26 mouse cellular contexts compared by ENCODE assay signal in the genomic region with DNA sequence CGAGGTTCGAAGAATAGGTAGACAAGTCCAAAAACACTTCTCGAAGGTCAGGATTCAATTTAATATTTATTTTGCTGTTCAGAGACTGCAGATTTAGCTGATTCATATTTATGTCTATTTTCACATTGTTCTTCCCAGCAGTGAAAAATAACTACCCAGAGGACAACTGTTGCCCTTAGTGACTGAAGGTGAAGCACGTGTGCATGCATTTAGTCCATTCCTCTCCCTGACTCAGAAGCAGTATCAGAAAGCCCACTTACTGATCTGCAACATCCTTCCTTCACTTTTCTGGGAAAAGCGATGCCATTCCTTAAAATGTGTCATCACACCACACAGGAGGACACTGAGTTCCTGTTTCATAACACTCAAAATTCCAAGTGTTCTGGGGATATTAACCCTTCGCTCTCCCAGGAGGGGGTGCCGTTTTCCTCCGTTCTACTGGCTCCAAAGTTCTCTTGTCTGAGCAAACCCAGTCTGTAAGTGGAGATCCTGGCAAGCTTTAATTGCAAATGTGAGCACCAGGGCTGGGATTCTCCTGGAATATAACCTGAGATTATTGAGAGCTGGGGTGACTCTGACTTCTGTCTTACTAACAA. TPM values are rescaled to one million over a fixed set of nuclear protein-coding genes. Genes with fewer than 3 reads are reported as not detected.
DNase-seq lines count a peak whose midpoint lies in the region; ATAC-seq lines count a peak whose summit lies in the region.
"Had no signal": no experiment of that assay in that cellular context is flagged by ENCODE, and none has a peak within 500 bp of the region (broad histone marks: within the 10 kb centered on the region; RNA-seq: fewer than 3 reads in every experiment).

No protein-coding gene starts in this region.

- no peaks in the 10 kb centered on the region for H3K27me3 ChIP-seq in kidney, embryonic 15.5 days
- H3K27me3 ChIP-seq in hindbrain, embryonic 14.5 days (ENCODE audit: control insufficient read depth, insufficient read depth, low read length): no peaks in the 10 kb centered on the region
- no peaks in the 10 kb centered on the region for H3K27me3 ChIP-seq in midbrain, embryonic 14.5 days (ENCODE audit: control insufficient read depth, insufficient read depth, low read length)
- H3K27me3 ChIP-seq: heart, embryonic 13.5 days; hindbrain, embryonic 12.5 days had no signal

- ATAC-seq in kidney, embryonic 15.5 days (replicated peaks; ENCODE audit: low FRiP score): no peak
- no peak for ATAC-seq in hindbrain, embryonic 14.5 days (ENCODE audit: low FRiP score)
- no peak for ATAC-seq in midbrain, embryonic 14.5 days (ENCODE audit: low FRiP score, low TSS enrichment)
- ATAC-seq: activated CD4-positive, CD25-positive, alpha-beta regulatory T cell, adult 4 months; CD4-positive, CD25-positive, alpha-beta regulatory T cell, adult 4 months; forebrain, embryonic 14.5 days; forebrain, postnatal 0 days; hindbrain, embryonic 16.5 days had no signal

- H3K27ac ChIP-seq in kidney, embryonic 15.5 days: no peak overlapping the region
- no peak overlapping the region for H3K27ac ChIP-seq in hindbrain, embryonic 14.5 days
- H3K27ac ChIP-seq in midbrain, embryonic 14.5 days (replicated peaks; ENCODE audit: low read depth, low read length): no peak overlapping the region
- H3K27ac ChIP-seq: heart, adult 2 months; heart, embryonic 10.5 days; heart, embryonic 13.5 days; hindbrain, embryonic 12.5 days had no signal

- H3K9me3 ChIP-seq in kidney, embryonic 15.5 days (replicated peaks): no peaks in the 10 kb centered on the region
- H3K9me3 ChIP-seq in hindbrain, embryonic 14.5 days (ENCODE audit: control insufficient read depth, low read length): no peaks in the 10 kb centered on the region
- no peaks in the 10 kb centered on the region for H3K9me3 ChIP-seq in midbrain, embryonic 14.5 days (ENCODE audit: control insufficient read depth, low read length)
- H3K9me3 ChIP-seq: heart, embryonic 10.5 days; heart, embryonic 13.5 days; hindbrain, embryonic 12.5 days had no signal

- no peak overlapping the region for H3K4me2 ChIP-seq in kidney, embryonic 15.5 days
- no peak overlapping the region for H3K4me2 ChIP-seq in hindbrain, embryonic 14.5 days (replicated peaks)
- no peak overlapping the region for H3K4me2 ChIP-seq in midbrain, embryonic 14.5 days (ENCODE audit: low read length)
- H3K4me2 ChIP-seq: heart, embryonic 13.5 days; hindbrain, embryonic 12.5 days had no signal

- H3K4me3 ChIP-seq in kidney, embryonic 15.5 days (replicated peaks): no peak overlapping the region
- no peak overlapping the region for H3K4me3 ChIP-seq in hindbrain, embryonic 14.5 days (replicated peaks; ENCODE audit: low read length)
- H3K4me3 ChIP-seq in midbrain, embryonic 14.5 days (replicated peaks; ENCODE audit: low read depth, low read length): no peak overlapping the region
- H3K4me3 ChIP-seq: heart, adult 2 months; heart, embryonic 10.5 days; heart, embryonic 13.5 days; hindbrain, embryonic 12.5 days had no signal

- H3K36me3 ChIP-seq in kidney, embryonic 15.5 days: no peaks in the 10 kb centered on the region
- no peaks in the 10 kb centered on the region for H3K36me3 ChIP-seq in hindbrain, embryonic 14.5 days (replicated peaks; ENCODE audit: control insufficient read depth, insufficient read depth)
- H3K36me3 ChIP-seq in midbrain, embryonic 14.5 days (ENCODE audit: control insufficient read depth, insufficient read depth, low read length): no peaks in the 10 kb centered on the region
- H3K36me3 ChIP-seq: heart, embryonic 10.5 days; heart, embryonic 13.5 days; hindbrain, embryonic 12.5 days had no signal

- peaks cover 21% of the 10 kb centered on the region; the same call in 1 of the 2 replicates for H3K4me1 ChIP-seq in kidney, embryonic 15.5 days
- no peaks in the 10 kb centered on the region for H3K4me1 ChIP-seq in hindbrain, embryonic 14.5 days (replicated peaks; ENCODE audit: control insufficient read depth, insufficient read depth, low read length)
- peaks cover 4% of the 10 kb centered on the region; the same call in 1 of the 2 replicates for H3K4me1 ChIP-seq in midbrain, embryonic 14.5 days (ENCODE audit: control insufficient read depth, insufficient read depth, low read length)
- H3K4me1 ChIP-seq: hindbrain, embryonic 12.5 days had no signal

- WGBS in kidney, embryonic 15.5 days: 75% methylated on average over 8 of the region's 8 CpGs
- 84% methylated on average over 8 of the region's 8 CpGs for WGBS in hindbrain, embryonic 14.5 days
- 86% methylated on average over 8 of the region's 8 CpGs for WGBS in midbrain, embryonic 14.5 days

- peak; percentile 58 for DNase-seq in kidney, adult 9 months
- DNase-seq in 3134 (ENCODE audit: extremely low read depth, insufficient read length, low spot score) (peak; percentile 39), 3T3-L1 (ENCODE audit: low read depth, low spot score) (peak; percentile 87), adipocyte (ENCODE audit: low spot score) (peak; percentile 24)
- DNase-seq in hindbrain, embryonic 14.5 days (ENCODE audit: low spot score): no peak
- no peak for DNase-seq in left cerebral cortex, adult 9 months (ENCODE audit: low spot score in 2 of 2)
- no peak for DNase-seq in midbrain, embryonic 14.5 days
- DNase-seq: adrenal gland, postnatal 10 days; adrenal gland, postnatal 36 days; B cell, adult 2 months; cerebellum, adult 18-20 months; cerebellum, adult 9-10 months; cerebellum, postnatal 14 days; forebrain, postnatal 0 days; gastrocnemius, postnatal 10 days; gastrocnemius, postnatal 36 days; heart, adult 2 months; heart, postnatal 14 days had no signal

- H3K9ac ChIP-seq in kidney, embryonic 15.5 days: no peak overlapping the region
- no peak overlapping the region for H3K9ac ChIP-seq in hindbrain, embryonic 14.5 days
- H3K9ac ChIP-seq in midbrain, embryonic 14.5 days (replicated peaks; ENCODE audit: low read length): no peak overlapping the region
- H3K9ac ChIP-seq: forebrain, postnatal 0 days; heart, embryonic 13.5 days; hindbrain, embryonic 12.5 days had no signal

RNA-seq across cellular contexts. Expression of gene Steap2, which starts 5.3 kb away (rescaled TPM):
- polyA plus RNA-seq in kidney, embryonic 15.5 days (2015; fragmentation: Nextera tagmentation; extraction: Ambion mirVana): 23.5 and 23.9 TPM in 2 replicates
- polyA plus RNA-seq in hindbrain, embryonic 14.5 days (2014; fragmentation: Nextera tagmentation; extraction: Ambion mirVana): 6.2 and 7.1 TPM in 2 replicates
- polyA plus RNA-seq in midbrain, embryonic 14.5 days (2014; fragmentation: Nextera tagmentation; extraction: Ambion mirVana): 5.0 and 6.2 TPM in 2 replicates
- polyA plus RNA-seq: CD4-positive, CD25-positive, alpha-beta regulatory T cell, adult 4 months had no signal

RNA-seq across cellular contexts. Expression of gene Cfap69, which starts 25.0 kb away (rescaled TPM):
- polyA plus RNA-seq in kidney, embryonic 15.5 days (2015; fragmentation: Nextera tagmentation; extraction: Ambion mirVana): 3.2 and 3.4 TPM in 2 replicates
- polyA plus RNA-seq in hindbrain, embryonic 14.5 days (2014; fragmentation: Nextera tagmentation; extraction: Ambion mirVana): 10.8 and 11.7 TPM in 2 replicates
- 8.8 and 12.3 TPM in 2 replicates for polyA plus RNA-seq in midbrain, embryonic 14.5 days (2014; fragmentation: Nextera tagmentation; extraction: Ambion mirVana)
- polyA plus RNA-seq: activated CD4-positive, CD25-positive, alpha-beta regulatory T cell, adult 4 months; CD4-positive, CD25-positive, alpha-beta regulatory T cell, adult 4 months had no signal

Comparison
In these comparisons a context has a peak if more than half of its experiments do, and no peak if none do; other contexts are left out.
1. DNase-seq: peak in kidney, adult 9 months (single experiment), 3134 (single experiment), 3T3-L1 (single experiment) and adipocyte (single experiment); none in hindbrain, embryonic 14.5 days (single experiment), left cerebral cortex, adult 9 months (0 of 2) and midbrain, embryonic 14.5 days (single experiment).